Mouse (Mus musculus): ENCODE results near the gene Lpcat2. TPM values are rescaled to one million over a fixed set of nuclear protein-coding genes. Genes with fewer than 3 reads are reported as not detected.

Lpcat2 gene
- total RNA-seq (2021) = under 1 TPM; 0.15 to 0.22 TPM
- long read RNA-seq, experiment 1 = 0 reads
- long read RNA-seq, experiment 2, partial matches to known transcripts = 0 of 1 reads
- long read RNA-seq, experiment 2, other reads (novel, unspliced or antisense) = 0 of 1 reads

DNA sequence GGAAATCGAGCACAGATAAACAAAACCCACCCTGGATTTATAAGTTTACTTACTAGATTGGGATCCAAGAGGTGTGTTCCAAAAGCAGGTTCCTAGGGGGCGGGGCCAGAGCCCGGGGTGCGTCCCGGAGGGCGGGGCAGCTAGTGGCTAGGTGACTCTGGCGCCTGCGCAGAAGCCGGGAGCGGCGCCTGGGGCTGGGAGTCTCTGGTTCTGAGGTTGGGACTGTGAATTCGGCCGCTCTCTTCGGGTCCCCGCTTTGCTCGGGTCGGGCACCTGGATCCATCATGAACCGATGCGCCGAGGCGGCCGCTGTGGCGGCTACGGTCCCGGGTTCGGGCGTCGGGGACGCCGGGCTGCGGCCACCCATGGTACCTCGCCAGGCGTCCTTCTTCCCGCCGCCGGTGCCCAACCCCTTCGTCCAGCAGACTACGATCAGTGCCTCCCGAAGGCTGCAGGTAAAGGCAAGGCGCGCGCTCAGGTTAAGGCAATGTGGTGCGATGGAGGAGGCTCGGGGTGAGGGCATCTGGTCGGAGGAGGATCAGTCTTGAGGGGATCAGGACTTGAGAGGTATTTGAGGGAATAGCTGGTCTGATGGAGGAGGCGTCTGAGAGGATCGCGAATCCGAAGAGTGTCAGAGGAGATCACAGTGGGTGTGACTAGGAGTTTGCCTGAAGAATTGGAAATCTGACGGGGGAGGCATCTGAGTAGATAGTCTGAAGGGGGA, at the start of gene Lpcat2:
TSS of gene Lpcat2 (plus strand) at position 169 of the 724 bp plus-strand sequence.
- intact Hi-C loops (cut with DNase I) = no loop called here
- peak within 1 kb of the TSS; percentile 76 for H3K4me3 ChIP-seq
- TF ChIP-seq CTCF (IDR thresholded peaks at IDR 0.05) = no peak
- peak within 1 kb of the TSS; percentile 43; the same call in 1 of the 2 replicates for H3K27ac ChIP-seq
- DNase-seq = peak; percentile 77

DNA sequence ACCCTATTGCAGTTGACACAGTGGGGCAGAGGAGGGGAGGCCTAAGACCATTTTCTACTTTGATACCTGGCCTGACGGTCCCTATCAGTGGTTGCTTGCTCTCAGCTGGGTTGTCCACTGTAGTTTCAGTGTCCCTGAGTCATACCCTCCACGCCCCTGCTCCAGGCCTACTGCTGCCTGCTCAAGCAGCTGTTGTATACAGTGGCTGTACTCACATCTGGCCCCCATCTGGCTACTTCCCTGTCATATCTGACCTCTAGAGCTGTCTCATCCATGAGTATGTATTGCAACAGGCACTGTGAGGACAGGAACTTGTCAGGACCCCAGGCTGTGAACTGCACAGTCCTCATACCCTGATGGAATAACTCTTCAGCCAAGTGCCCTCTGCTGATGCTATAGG, 42.4 kb upstream of the Lpcat2 start:
- Histone ChIP-seq H3K4me3 (no peak overlapping the region), H3K27ac (no peak overlapping the region)
- intact Hi-C loops (cut with DNase I) = no loop called here
- no peak for TF ChIP-seq CTCF (IDR thresholded peaks at IDR 0.05)
- DNase-seq = no peak

DNA sequence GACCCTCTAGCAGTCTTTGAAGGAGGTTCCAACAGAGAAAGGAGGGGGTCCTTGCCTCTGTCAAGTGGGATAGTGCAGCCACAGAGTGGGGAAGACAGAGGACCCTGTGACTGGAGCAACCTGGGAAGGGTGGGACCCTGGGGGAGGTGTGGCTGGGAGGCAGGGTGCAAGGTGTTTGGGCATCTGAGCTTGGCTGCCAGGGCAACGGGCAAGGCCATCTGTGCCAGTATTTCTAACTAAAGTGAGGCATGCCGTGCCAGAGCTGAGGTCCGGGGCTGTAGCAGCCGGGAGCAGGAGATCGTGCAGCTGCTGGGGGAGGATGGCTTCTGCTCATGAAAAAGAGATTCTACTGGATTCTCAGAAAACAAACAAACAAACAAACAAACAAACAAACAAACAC, 39.5 kb upstream of the Lpcat2 start:
- Histone ChIP-seq H3K4me3 (no peak overlapping the region), H3K27ac (no peak overlapping the region)
- no peak for TF ChIP-seq CTCF (IDR thresholded peaks at IDR 0.05)
- intact Hi-C loops (cut with DNase I) = no loop called here
- no peak for DNase-seq

DNA sequence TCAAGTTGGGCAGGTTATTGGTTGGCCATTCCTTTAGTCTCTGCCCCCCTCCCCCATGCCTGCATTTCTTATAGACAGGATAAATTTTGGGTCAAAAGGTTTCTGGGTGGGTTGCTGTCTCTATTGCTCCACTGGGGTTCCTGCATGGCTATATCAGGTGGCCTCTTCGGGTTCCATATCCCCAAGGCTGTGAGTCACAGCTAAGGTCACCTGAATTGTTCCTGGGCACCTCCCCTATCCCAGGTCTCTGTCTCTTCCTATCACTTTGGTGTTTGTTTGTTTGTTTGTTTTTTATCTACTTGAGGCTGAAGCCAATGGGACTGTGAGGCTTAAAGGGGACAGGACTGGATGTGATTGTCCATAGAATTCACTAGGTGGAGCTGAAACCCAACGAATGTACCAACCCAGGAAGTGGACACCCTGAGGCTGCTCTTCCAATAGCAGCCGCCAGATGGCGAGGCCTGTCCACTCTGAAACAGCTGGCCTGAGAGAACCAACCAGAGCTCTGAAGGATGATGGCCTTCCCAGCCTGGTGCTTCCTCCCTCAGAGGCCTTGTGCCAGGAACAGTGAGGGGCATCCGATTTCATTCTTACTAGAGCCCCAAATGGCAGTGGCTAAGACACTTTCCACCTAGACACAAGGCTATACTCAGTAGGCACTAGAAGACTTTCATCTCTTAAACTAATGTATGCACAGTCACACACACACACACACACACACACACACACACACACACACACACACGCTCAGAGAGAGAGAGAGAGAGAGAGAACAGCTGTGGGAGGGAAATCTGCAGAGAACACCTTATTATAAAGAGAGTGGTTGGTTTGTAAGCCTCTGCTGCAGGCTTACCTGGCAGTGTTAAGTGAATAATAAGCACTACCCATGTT, 37.0 kb upstream of the Lpcat2 start:
- intact Hi-C loops (cut with DNase I) = loop anchor here (1.0 kb wide), 2 partner anchors 65 to 179 kb away; no protein-coding TSS in a partner anchor
- Histone ChIP-seq H3K4me3 (no peak overlapping the region), H3K27ac (no peak overlapping the region)
- TF ChIP-seq CTCF (IDR thresholded peaks at IDR 0.05) = no peak; the same call in none of the 2 replicates
- DNase-seq = peak; percentile 94

DNA sequence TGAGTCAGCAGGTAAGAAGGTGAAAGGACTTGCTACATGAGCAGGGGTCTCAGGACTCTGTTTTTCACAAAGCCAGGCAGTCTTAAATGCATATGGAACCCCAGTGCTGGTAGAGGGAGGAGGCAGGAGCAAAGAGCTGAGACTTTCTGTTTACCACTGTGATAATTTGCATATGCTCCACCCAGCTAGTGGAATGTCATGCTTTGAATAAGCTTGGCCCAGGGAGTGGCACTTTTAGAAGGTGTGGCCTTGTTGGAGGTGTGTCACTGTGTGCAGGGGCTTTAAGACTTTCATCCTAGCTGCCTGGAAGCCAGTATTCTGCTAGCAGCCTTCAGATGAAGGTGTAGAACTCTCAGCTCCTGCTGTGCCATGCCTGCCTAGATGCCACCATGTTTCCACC, 34.0 kb upstream of the Lpcat2 start:
- no peak for TF ChIP-seq CTCF (IDR thresholded peaks at IDR 0.05)
- Histone ChIP-seq H3K27ac (no peak overlapping the region), H3K4me3 (no peak overlapping the region)
- intact Hi-C loops (cut with DNase I) = no loop called here
- DNase-seq = no peak

DNA sequence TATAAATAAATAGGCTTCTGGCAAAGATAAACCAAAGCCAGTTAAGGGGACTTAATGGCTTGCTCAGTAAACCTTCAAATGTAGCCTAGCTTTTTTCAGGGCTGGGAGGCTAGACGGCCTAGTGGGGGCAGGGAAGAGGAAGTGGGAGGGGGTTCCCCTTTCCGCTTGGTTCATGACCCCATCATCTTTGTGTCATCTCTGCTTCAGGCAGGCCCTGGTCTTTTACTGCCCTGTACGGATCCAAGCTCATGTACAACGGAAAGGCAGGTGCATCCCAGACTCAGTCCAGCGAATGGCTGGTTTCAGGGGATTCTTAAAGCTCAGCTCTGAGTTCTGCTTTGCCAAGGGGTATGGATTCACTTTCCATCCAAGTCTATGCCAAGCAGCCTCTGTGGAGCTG, 32.8 kb upstream of the Lpcat2 start:
- no peak overlapping the region for H3K4me3 ChIP-seq
- TF ChIP-seq CTCF (IDR thresholded peaks at IDR 0.05) = no peak
- intact Hi-C loops (cut with DNase I) = no loop called here
- DNase-seq = no peak
- no peak overlapping the region for H3K27ac ChIP-seq

DNA sequence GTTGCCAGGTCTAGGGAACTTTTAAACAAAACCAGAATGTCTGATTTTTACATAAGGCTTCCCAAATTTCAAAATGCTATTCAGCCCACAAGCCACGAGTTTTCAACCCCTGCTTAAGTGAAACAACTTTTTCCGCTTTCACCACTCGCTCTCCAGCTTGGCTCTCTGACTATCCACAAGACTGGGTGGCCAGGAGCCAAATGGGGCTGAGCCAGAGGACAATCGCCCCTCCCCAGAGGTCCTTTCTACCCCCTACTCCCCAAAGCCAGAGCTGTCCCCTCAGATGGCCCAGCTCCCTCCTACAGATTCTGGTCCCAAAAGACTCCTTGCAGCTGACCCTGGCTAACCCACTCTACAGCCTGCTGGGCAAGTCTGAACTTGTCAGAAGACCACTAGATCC, 29.1 kb upstream of the Lpcat2 start:
- DNase-seq = peak; percentile 66
- Histone ChIP-seq H3K4me3 (no peak overlapping the region), H3K27ac (peak overlapping the region; percentile 89)
- intact Hi-C loops (cut with DNase I) = no loop called here
- no peak for TF ChIP-seq CTCF (IDR thresholded peaks at IDR 0.05)

DNA sequence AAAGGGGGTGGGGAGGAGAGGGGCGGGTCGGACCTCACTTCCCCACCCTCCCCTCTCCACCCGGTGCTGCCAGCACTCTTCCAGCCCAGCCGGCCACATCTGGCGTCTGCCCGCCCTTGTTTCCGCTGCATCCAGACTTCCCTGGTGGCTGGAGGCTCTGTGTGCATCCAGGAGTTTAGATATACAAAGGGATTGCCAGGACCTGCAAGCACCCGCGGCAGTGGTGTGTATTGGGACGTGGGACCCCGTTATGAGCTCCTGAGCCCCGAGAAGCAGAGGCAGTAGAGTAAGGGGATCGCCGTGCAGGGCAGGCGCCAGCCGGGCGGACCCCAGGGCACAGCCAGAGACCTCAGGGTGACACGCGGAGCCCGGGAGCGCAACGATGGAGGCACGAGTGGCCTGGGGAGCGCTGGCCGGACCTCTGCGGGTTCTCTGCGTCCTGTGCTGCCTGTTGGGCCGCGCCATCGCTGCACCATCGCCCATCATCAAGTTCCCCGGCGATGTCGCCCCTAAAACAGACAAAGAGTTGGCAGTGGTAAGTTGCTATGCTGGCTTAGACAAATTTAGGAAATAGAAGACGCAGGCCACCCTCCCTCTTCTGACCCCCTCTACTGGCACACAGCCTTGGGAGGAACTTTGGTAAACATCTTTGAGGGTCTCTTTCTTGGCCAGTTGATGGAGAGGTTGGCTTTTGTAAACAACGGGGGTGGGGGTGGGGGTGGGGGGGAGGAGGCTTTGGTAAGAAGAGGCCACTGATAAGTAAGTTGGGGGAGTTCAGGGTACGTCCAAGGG, 27.7 kb upstream of the Lpcat2 start, which contains the start of gene Mmp2:
TSS of gene Mmp2 (plus strand) at position 49 of the 792 bp plus-strand sequence.
- peak within 1 kb of the TSS; percentile 76 for H3K4me3 ChIP-seq
- 0 out of 2 replicates have a peak, but pooled peaks have one; percentile 1 for TF ChIP-seq CTCF (IDR thresholded peaks at IDR 0.05)
- intact Hi-C loops (cut with DNase I) = no loop called here
- DNase-seq = peak; percentile 81
- peak within 1 kb of the TSS; percentile 89 for H3K27ac ChIP-seq

DNA sequence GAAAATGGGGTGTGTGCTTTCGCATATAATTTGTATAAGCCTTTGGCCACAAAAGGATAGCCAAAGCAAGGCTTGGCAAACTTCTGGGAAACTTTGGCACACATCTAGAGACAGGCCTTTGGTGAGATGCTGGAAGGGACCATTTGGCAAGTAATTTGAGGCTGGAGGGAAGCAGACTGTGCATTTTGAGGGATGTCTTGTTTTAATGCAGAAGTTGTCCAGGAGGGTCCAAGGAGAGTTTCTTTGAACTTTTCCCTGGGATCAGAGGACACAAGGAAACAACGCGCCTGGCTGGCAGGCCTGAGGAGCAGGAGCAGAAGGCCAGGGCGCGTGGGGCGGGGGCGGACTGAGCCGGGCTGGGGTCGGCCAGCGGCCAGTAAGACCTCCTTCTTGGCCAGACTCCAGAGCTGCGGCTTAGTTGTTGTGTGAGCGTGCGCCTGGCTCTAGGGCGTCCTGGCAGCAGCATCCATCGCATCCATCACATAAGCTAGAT, 26.8 kb upstream of the Lpcat2 start:
- DNase-seq = peak; percentile 76
- intact Hi-C loops (cut with DNase I) = no loop called here

DNA sequence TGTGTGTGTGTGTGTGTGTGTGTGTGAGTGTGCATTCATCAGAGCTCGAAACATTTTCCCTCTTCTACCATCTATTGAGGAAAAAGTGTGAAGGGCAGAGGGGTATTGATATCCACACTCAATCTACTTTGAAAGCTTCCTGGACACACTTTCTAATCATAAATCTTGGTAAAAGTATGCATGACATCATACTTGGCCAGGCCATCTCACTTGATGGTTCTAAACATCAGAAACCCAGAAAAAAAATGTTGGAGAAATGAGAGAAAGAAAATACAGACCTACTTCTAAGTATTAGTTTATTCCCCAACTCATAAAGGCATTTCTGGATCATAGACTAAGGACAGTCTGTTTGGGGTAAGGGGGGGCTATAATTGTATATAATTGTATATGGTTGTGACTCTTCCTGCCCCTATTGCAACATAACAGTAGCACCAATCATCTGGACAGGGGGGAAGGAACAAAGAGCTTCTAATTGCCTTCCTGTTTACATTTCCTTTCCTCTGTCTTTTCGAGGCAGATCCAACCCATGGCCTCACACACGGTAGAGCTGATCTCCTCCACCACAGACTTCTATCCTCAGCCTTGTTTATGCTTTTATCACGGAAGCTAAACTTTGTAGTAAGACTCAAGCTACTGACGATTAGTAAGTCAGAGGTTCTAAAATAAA, 20.9 kb upstream of the Lpcat2 start:
- no peak for TF ChIP-seq CTCF (IDR thresholded peaks at IDR 0.05)
- H3K27ac ChIP-seq = peak overlapping the region; percentile 51; the same call in 1 of the 2 replicates
- no peak overlapping the region for H3K4me3 ChIP-seq
- intact Hi-C loops (cut with DNase I) = no loop called here
- no peak for DNase-seq

More for the DNA sequence above, 26.8 kb upstream of the Lpcat2 start:
- H3K4me3 ChIP-seq = peak overlapping the region; percentile 76
- peak overlapping the region; percentile 89 for H3K27ac ChIP-seq
- TF ChIP-seq CTCF (IDR thresholded peaks at IDR 0.05) = no peak

DNA sequence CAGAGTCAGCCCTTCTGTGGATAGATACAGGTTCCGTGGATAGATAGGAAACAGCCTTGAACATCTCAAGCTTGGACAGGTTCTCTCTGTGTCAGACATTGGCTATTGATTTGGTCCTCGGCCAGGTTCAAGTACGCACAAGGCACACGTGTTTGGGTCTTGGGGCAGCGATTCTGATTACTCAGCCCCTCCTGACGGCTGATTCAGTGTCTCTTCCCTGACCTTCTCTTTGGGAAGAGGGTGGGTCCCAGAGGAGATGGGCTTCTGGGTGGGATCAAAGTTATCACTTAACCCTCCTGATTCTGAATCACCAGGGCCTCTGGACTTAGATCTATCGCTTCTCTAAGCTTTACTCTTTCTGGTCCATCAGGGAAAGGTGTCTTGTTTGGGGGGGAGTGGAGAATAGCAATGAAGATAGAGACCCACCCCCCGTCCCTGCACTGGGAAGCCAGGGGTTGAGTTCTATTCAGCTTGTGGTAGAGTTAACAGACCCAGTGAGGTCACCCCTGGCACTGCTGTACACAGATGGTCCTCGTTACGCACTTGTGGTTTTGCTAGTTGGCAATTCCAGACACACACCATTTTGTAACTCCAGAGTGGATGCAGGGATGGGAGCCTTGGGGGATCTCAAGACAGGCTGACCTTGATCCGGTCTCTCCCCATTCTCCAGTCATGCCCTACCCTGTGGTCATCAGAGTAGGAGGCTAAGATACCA, 20.2 kb upstream of the Lpcat2 start:
- peak; percentile 78 for DNase-seq
- no peak overlapping the region for H3K4me3 ChIP-seq
- intact Hi-C loops (cut with DNase I) = no loop called here
- no peak for TF ChIP-seq CTCF (IDR thresholded peaks at IDR 0.05)
- H3K27ac ChIP-seq = peak overlapping the region; percentile 57
